ENCODE assay signal across 27 mouse cellular contexts in the genomic region with DNA sequence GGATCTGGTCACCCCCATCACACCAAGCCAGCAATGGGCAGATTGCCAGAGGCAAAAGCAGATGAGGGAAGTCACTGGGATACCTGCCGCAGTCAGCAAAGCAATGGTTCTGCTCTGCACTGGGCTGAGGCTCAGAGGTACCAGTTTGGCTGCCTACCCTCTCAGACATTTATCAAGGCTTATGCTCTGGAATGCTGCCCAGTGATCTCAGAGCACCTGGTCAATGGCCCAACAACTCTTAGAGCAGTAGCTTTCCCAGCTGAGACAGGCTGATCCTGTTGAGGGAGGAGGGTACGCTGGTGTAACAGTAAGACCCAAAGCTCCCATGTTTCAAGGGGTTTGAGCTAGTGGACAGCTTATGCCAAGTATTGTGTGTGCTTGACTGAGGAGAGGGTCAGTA.
DNase-seq lines count a peak whose midpoint lies in the region; ATAC-seq and TF ChIP-seq lines count a peak whose summit lies in the region.
"Had no signal": no experiment of that assay in that cellular context is flagged by ENCODE, and none has a peak within 500 bp of the region (broad histone marks: within the 10 kb centered on the region; RNA-seq: fewer than 3 reads in every experiment).

No protein-coding gene starts in this region.

- no peaks in the 10 kb centered on the region for H3K36me3 ChIP-seq in kidney, embryonic 16.5 days (ENCODE audit: insufficient read depth, low read length)
- no peaks in the 10 kb centered on the region for H3K36me3 ChIP-seq in lung, postnatal 0 days (ENCODE audit: insufficient read depth, low read length)
- H3K36me3 ChIP-seq in stomach, postnatal 0 days (ENCODE audit: control insufficient read depth, insufficient read depth, low read length): no peaks in the 10 kb centered on the region
- H3K36me3 ChIP-seq in hindbrain, embryonic 16.5 days (ENCODE audit: control insufficient read depth, insufficient read depth, low read length): no peaks in the 10 kb centered on the region
- H3K36me3 ChIP-seq: embryonic facial prominence, embryonic 10.5 days; embryonic facial prominence, embryonic 13.5 days; forebrain, embryonic 12.5 days; forebrain, embryonic 15.5 days; heart, embryonic 12.5 days; heart, embryonic 15.5 days; hindbrain, embryonic 10.5 days; hindbrain, embryonic 13.5 days had no signal

- TF ChIP-seq CTCF in lung, postnatal 0 days (IDR thresholded peaks at IDR 0.05): no peak
- TF ChIP-seq CTCF in stomach, postnatal 0 days (IDR thresholded peaks at IDR 0.05; ENCODE audit: low read depth): no peak

- no peaks in the 10 kb centered on the region for H3K4me1 ChIP-seq in kidney, embryonic 16.5 days (ENCODE audit: insufficient read depth, low read length)
- no peaks in the 10 kb centered on the region for H3K4me1 ChIP-seq in lung, postnatal 0 days (ENCODE audit: insufficient read depth, low read depth, low read length)
- H3K4me1 ChIP-seq in stomach, postnatal 0 days (replicated peaks; ENCODE audit: control insufficient read depth, insufficient read depth): 0 out of 2 replicates have a peak, but pooled peaks cover 2% of the 10 kb centered on the region
- no peaks in the 10 kb centered on the region for H3K4me1 ChIP-seq in hindbrain, embryonic 16.5 days (ENCODE audit: control insufficient read depth, insufficient read depth, low read depth, low read length)
- H3K4me1 ChIP-seq: forebrain, embryonic 15.5 days; heart, embryonic 12.5 days; heart, embryonic 15.5 days had no signal

- no peak overlapping the region for H3K4me3 ChIP-seq in kidney, embryonic 16.5 days (ENCODE audit: low read length)
- H3K4me3 ChIP-seq in lung, postnatal 0 days (ENCODE audit: low read depth, low read length): no peak overlapping the region
- no peak overlapping the region for H3K4me3 ChIP-seq in stomach, postnatal 0 days (ENCODE audit: low read depth, low read length)
- no peak overlapping the region for H3K4me3 ChIP-seq in hindbrain, embryonic 16.5 days (ENCODE audit: low read length)
- H3K4me3 ChIP-seq: embryonic facial prominence, embryonic 10.5 days; embryonic facial prominence, embryonic 13.5 days; erythroblast, embryonic 14.5 days; forebrain, embryonic 12.5 days; forebrain, embryonic 15.5 days; heart, embryonic 12.5 days; heart, embryonic 15.5 days; hindbrain, embryonic 10.5 days; hindbrain, embryonic 13.5 days had no signal

- H3K9me3 ChIP-seq in kidney, embryonic 16.5 days (ENCODE audit: low read length): no peaks in the 10 kb centered on the region; the same call in 1 of the 2 replicates
- H3K9me3 ChIP-seq in lung, postnatal 0 days (ENCODE audit: low read length): no peaks in the 10 kb centered on the region
- no peaks in the 10 kb centered on the region for H3K9me3 ChIP-seq in stomach, postnatal 0 days (ENCODE audit: control insufficient read depth, low read length)
- no peaks in the 10 kb centered on the region for H3K9me3 ChIP-seq in hindbrain, embryonic 16.5 days (ENCODE audit: control insufficient read depth, low read length)
- H3K9me3 ChIP-seq: embryonic facial prominence, embryonic 10.5 days; embryonic facial prominence, embryonic 13.5 days; forebrain, embryonic 12.5 days; forebrain, embryonic 15.5 days; heart, embryonic 12.5 days; heart, embryonic 15.5 days; hindbrain, embryonic 10.5 days; hindbrain, embryonic 13.5 days had no signal

- ATAC-seq in kidney, embryonic 16.5 days (ENCODE audit: low FRiP score, low TSS enrichment): no peak
- ATAC-seq in lung, postnatal 0 days: 0 out of 2 replicates have a peak, but pooled peaks have one; percentile 27
- peak; percentile 38; the same call in 1 of the 2 replicates for ATAC-seq in stomach, postnatal 0 days (ENCODE audit: low FRiP score, low TSS enrichment)
- ATAC-seq in hindbrain, embryonic 16.5 days: no peak
- ATAC-seq: CD4-positive, CD25-positive, alpha-beta regulatory T cell, adult 4 months; forebrain, embryonic 15.5 days; hindbrain, postnatal 0 days had no signal

- DNase-seq in kidney, postnatal 14 days: peak; percentile 13
- peak; percentile 24 for DNase-seq in lung, postnatal 0 days (ENCODE audit: low spot score)
- DNase-seq in lung, postnatal 4 days: no peak
- no peak for DNase-seq in stomach, postnatal 0 days (ENCODE audit: low spot score)
- DNase-seq: adrenal gland, adult 2 months; adrenal gland, postnatal 36 days; cerebellum, adult 18-20 months; cerebellum, adult 9-10 months; cerebellum, postnatal 36 days; embryo, embryonic 11 days; gastrocnemius, postnatal 25 days; heart, adult 18-20 months; heart, postnatal 10 days; heart, postnatal 36 days had no signal

- no peak overlapping the region for H3K4me2 ChIP-seq in kidney, embryonic 16.5 days (replicated peaks; ENCODE audit: low read depth, low read length)
- H3K4me2 ChIP-seq in lung, postnatal 0 days (replicated peaks; ENCODE audit: low read depth, low read length): no peak overlapping the region
- H3K4me2 ChIP-seq in stomach, postnatal 0 days (replicated peaks; ENCODE audit: low read depth): no peak overlapping the region
- H3K4me2 ChIP-seq in hindbrain, embryonic 16.5 days (ENCODE audit: low read length): no peak overlapping the region
- H3K4me2 ChIP-seq: embryonic facial prominence, embryonic 13.5 days; forebrain, embryonic 12.5 days; forebrain, embryonic 15.5 days; heart, embryonic 12.5 days; heart, embryonic 15.5 days; hindbrain, embryonic 13.5 days had no signal

- H3K9ac ChIP-seq in kidney, embryonic 16.5 days (replicated peaks; ENCODE audit: low read length): no peak overlapping the region
- no peak overlapping the region for H3K9ac ChIP-seq in lung, postnatal 0 days (replicated peaks; ENCODE audit: low read depth)
- no peak overlapping the region for H3K9ac ChIP-seq in stomach, postnatal 0 days (ENCODE audit: low read length)
- no peak overlapping the region for H3K9ac ChIP-seq in hindbrain, embryonic 16.5 days (ENCODE audit: low read depth, low read length)
- H3K9ac ChIP-seq: embryonic facial prominence, embryonic 13.5 days; forebrain, embryonic 12.5 days; forebrain, embryonic 15.5 days; heart, embryonic 12.5 days; heart, embryonic 15.5 days; hindbrain, embryonic 13.5 days had no signal

- no peak overlapping the region for H3K27ac ChIP-seq in kidney, embryonic 16.5 days (ENCODE audit: low read length)
- H3K27ac ChIP-seq in lung, postnatal 0 days (ENCODE audit: low read length): no peak overlapping the region
- H3K27ac ChIP-seq in stomach, postnatal 0 days (replicated peaks): 0 out of 2 replicates have a peak overlapping the region, but pooled peaks have one; percentile 18
- no peak overlapping the region for H3K27ac ChIP-seq in hindbrain, embryonic 16.5 days (ENCODE audit: low read depth, low read length)
- H3K27ac ChIP-seq: embryonic facial prominence, embryonic 10.5 days; embryonic facial prominence, embryonic 13.5 days; forebrain, embryonic 12.5 days; forebrain, embryonic 15.5 days; heart, embryonic 15.5 days; hindbrain, embryonic 10.5 days; hindbrain, embryonic 13.5 days; hindbrain, postnatal 0 days had no signal

- H3K27me3 ChIP-seq in kidney, embryonic 16.5 days (ENCODE audit: insufficient read depth, low read length): peaks cover 21% of the 10 kb centered on the region; the same call in 1 of the 2 replicates
- H3K27me3 ChIP-seq in lung, postnatal 0 days (replicated peaks; ENCODE audit: insufficient read depth, low read length): 0 out of 2 replicates have a peak, but pooled peaks cover 13% of the 10 kb centered on the region
- no peaks in the 10 kb centered on the region for H3K27me3 ChIP-seq in stomach, postnatal 0 days (ENCODE audit: control insufficient read depth, insufficient read depth, low read length)
- H3K27me3 ChIP-seq in hindbrain, embryonic 16.5 days (replicated peaks; ENCODE audit: control insufficient read depth, insufficient read depth, low read length): no peaks in the 10 kb centered on the region; the same call in 1 of the 2 replicates
- H3K27me3 ChIP-seq: forebrain, embryonic 15.5 days had no signal

- no peak for TF ChIP-seq EP300 in lung, postnatal 0 days (IDR thresholded peaks at IDR 0.05)
- no peak for TF ChIP-seq EP300 in stomach, postnatal 0 days (optimal IDR thresholded peaks at IDR 0.05)

- WGBS in kidney, embryonic 16.5 days: 96% methylated on average over 2 of the region's 2 CpGs
- WGBS in lung, postnatal 0 days: 90% methylated on average over 2 of the region's 2 CpGs
- WGBS in stomach, postnatal 0 days: 78% methylated on average over 2 of the region's 2 CpGs
- WGBS in hindbrain, embryonic 16.5 days: 93% methylated on average over 2 of the region's 2 CpGs

Comparison
In these comparisons a context has a peak if more than half of its experiments do, and no peak if none do; other contexts are left out.
1. DNase-seq: peak in kidney, postnatal 14 days (single experiment) and lung, postnatal 0 days (single experiment); none in lung, postnatal 4 days (0 of 2) and stomach, postnatal 0 days (single experiment).
2. ATAC-seq: peak in lung, postnatal 0 days (single experiment) and stomach, postnatal 0 days (single experiment); none in kidney, embryonic 16.5 days (single experiment) and hindbrain, embryonic 16.5 days (single experiment).